ENCODE assay signal across 17 mouse cellular contexts in the genomic region with DNA sequence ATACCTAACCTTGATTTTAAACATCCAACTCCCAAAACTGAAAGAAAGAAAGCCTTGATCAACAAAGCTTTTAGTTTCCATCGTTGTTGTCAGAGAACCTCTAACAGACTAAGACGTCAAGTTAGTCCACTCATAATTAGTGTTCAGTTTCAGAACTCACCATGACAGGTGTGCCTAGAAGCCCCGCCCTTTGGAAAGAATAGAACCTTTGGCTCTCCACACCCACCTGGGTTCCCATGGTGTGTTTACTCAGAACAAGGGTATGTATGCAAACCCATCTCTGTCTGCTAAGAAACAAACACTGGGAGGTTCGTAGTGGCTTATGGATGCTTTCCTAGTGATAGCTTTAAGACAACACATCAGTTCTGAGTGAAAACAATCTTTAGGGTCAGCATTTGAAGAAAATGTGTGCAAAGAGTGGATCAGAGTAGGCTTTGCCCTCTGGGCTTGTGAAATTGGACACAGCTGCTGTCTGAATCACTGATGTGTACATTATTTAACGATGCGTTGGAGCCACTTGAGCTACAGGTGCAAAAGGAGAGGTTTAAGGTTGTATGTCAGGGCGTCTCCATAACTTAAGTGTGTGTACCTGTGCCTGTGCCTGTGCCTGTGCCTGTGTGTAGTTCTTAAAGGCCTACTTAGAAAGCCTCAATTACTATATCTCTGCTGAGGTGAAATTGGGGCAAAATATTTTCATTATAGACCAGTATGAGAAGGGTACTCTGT.
"Had no signal": no experiment of that assay in that cellular context is flagged by ENCODE, and none has a peak within 500 bp of the region (broad histone marks: within the 10 kb centered on the region; RNA-seq: fewer than 3 reads in every experiment).

No protein-coding gene starts in this region.

- H3K4me2 ChIP-seq: lung, embryonic 15.5 days; midbrain, embryonic 11.5 days; midbrain, embryonic 13.5 days; midbrain, embryonic 15.5 days; neural tube, embryonic 12.5 days had no signal

- H3K27me3 ChIP-seq: lung, embryonic 15.5 days; megakaryocyte, embryonic 14.5 days; midbrain, embryonic 13.5 days; midbrain, embryonic 15.5 days; neural tube, embryonic 12.5 days had no signal

- H3K4me1 ChIP-seq: midbrain, embryonic 13.5 days; midbrain, embryonic 15.5 days; neural tube, embryonic 12.5 days had no signal

- H3K9me3 ChIP-seq: lung, embryonic 15.5 days; megakaryocyte, embryonic 14.5 days; midbrain, embryonic 13.5 days; midbrain, embryonic 15.5 days; neural tube, embryonic 12.5 days had no signal

- DNase-seq: lung, adult 2 months; lung, postnatal 14 days; lung, postnatal 36 days; right cerebral cortex, postnatal 25 days; right cerebral cortex, postnatal 4 days; spleen, adult 18-20 months; thymus, adult 18-20 months; thymus, postnatal 14 days; thymus, postnatal 36 days had no signal

- H3K9ac ChIP-seq: lung, embryonic 15.5 days; midbrain, embryonic 13.5 days; midbrain, embryonic 15.5 days; neural tube, embryonic 12.5 days had no signal

- H3K36me3 ChIP-seq: lung, embryonic 15.5 days; midbrain, embryonic 13.5 days; midbrain, embryonic 15.5 days; neural tube, embryonic 12.5 days had no signal

- H3K27ac ChIP-seq: lung, embryonic 15.5 days; macrophage; midbrain, embryonic 13.5 days; midbrain, embryonic 15.5 days; neural tube, embryonic 12.5 days had no signal

- H3K4me3 ChIP-seq: lung, embryonic 15.5 days; megakaryocyte, embryonic 14.5 days; midbrain, embryonic 13.5 days; midbrain, embryonic 15.5 days; neural tube, embryonic 12.5 days had no signal

- ATAC-seq: lung, postnatal 0 days; midbrain, embryonic 13.5 days; midbrain, embryonic 15.5 days had no signal
